Mouse (Mus musculus) right cerebral cortex, adult 2 months (tissue): ENCODE results near the gene Mknk2.

ENCODE experiments used
- DNase-seq, 2 experiments: peaks; one replicate each; pipeline ENCODE4 v3.0.0; 2021 to 2022; ENCODE audit warnings: low spot score in 2 of 2

Gene Mknk2

GRCm38 (mm10) chr10:80692249-80693165 is 14.6 kb upstream of the Mknk2 start:
- DNase-seq = no peak

- peak; percentile 63 to 66 for DNase-seq
Observed at GRCm38 (mm10) chr10:80687850-80688249, 9.9 kb upstream of the Mknk2 start.

GRCm38 (mm10) chr10:80686617-80687016 is 8.7 kb upstream of the Mknk2 start:
- DNase-seq = no peak

GRCm38 (mm10) chr10:80684984-80685383 is 7.1 kb upstream of the Mknk2 start:
- DNase-seq = no peak

- peak in 1 of 2 experiments; percentile 49 for DNase-seq
Observed at GRCm38 (mm10) chr10:80684214-80684613, 6.3 kb upstream of the Mknk2 start.

GRCm38 (mm10) chr10:80683647-80684046 is 5.7 kb upstream of the Mknk2 start:
- DNase-seq = no peak

- no peak for DNase-seq
Observed at GRCm38 (mm10) chr10:80682003-80682402, 4.1 kb upstream of the Mknk2 start.

- no peak for DNase-seq
Observed at GRCm38 (mm10) chr10:80680260-80680696, 2.4 kb upstream of the Mknk2 start.

- DNase-seq = no peak
Observed at GRCm38 (mm10) chr10:80679556-80680259, 1.8 kb upstream of the Mknk2 start.

- DNase-seq = no peak
Observed at GRCm38 (mm10) chr10:80678601-80679377, 877 bp upstream of the Mknk2 start.

- DNase-seq = no peak
Observed at GRCm38 (mm10) chr10:80677128-80677875, 610 bp downstream of the Mknk2 start.

GRCm38 (mm10) chr10:80676198-80676928 is 1.5 kb downstream of the Mknk2 start:
- peak; percentile 99 for DNase-seq

- DNase-seq = no peak
Observed at GRCm38 (mm10) chr10:80675405-80676197, 2.3 kb downstream of the Mknk2 start.

GRCm38 (mm10) chr10:80674851-80675404 is 3.0 kb downstream of the Mknk2 start:
- DNase-seq = no peak

GRCm38 (mm10) chr10:80674161-80674711 is 3.7 kb downstream of the Mknk2 start:
- no peak for DNase-seq

GRCm38 (mm10) chr10:80673690-80674089 is 4.2 kb downstream of the Mknk2 start:
- DNase-seq = no peak

GRCm38 (mm10) chr10:80671936-80672690 is 5.8 kb downstream of the Mknk2 start:
- no peak for DNase-seq

- no peak for DNase-seq
Observed at GRCm38 (mm10) chr10:80671251-80671650, 6.7 kb downstream of the Mknk2 start.
